Mouse (Mus musculus) forebrain, embryonic 10.5 days (tissue): ENCODE data around the gene Icos. TPM values are rescaled to one million over a fixed set of nuclear protein-coding genes. Genes with fewer than 3 reads are reported as not detected.

ENCODE experiments used
- DNase-seq: peaks from one replicate; pipeline ENCODE4 v3.0.0-alpha.2; 2017; ENCODE audit warnings: low spot score; ENCODE audit errors: extremely low spot score
- H3K27ac ChIP-seq: fragments of 300-500 bp; sonication (generic); 2 replicates; pipeline ENCODE4 v1.5.1; 2016; ENCODE audit warnings: mild to moderate bottlenecking
- H3K27me3 ChIP-seq: fragments of 300-500 bp; sonication (generic); 2 replicates; pipeline ENCODE4 v1.6.1; 2016; ENCODE audit warnings: mild to moderate bottlenecking; ENCODE audit not compliant: poor library complexity, severe bottlenecking
- H3K36me3 ChIP-seq: fragments of 300-500 bp; sonication (generic); replicated peaks from 2 replicates; pipeline ENCODE4 v1.6.1; 2016; ENCODE audit warnings: mild to moderate bottlenecking, moderate library complexity
- H3K4me1 ChIP-seq: fragments of 300-500 bp; sonication (generic); 2 replicates; pipeline ENCODE4 v1.6.1; 2016
- H3K4me3 ChIP-seq: fragments of 300-500 bp; sonication (generic); 2 replicates; pipeline ENCODE4 v1.5.1; 2016; ENCODE audit warnings: mild to moderate bottlenecking, moderate library complexity
- H3K9me3 ChIP-seq: fragments of 300-500 bp; sonication (generic); 2 replicates; pipeline ENCODE4 v1.6.1; 2016; ENCODE audit warnings: mild to moderate bottlenecking, moderate library complexity
- WGBS: fragments of 180-500 bp; shearing (Covaris S2); methylation state at CpG from one replicate; pipeline ENCODE4 v1.1.7; 2016; 5-methylcytosine and 5-hydroxymethylcytosine counted together
- polyA plus RNA-seq: library from polyadenylated mRNA; unstranded; fragments of >200 nt; fragmentation: Nextera tagmentation; extraction: Ambion mirVana; gene quantifications from 2 replicates; pipeline ENCODE4 v1.2.1, GENCODE M21; 2016

Icos gene
- polyA plus RNA-seq, 1 experiment from 2014 or later: 0.11 TPM

DNA sequence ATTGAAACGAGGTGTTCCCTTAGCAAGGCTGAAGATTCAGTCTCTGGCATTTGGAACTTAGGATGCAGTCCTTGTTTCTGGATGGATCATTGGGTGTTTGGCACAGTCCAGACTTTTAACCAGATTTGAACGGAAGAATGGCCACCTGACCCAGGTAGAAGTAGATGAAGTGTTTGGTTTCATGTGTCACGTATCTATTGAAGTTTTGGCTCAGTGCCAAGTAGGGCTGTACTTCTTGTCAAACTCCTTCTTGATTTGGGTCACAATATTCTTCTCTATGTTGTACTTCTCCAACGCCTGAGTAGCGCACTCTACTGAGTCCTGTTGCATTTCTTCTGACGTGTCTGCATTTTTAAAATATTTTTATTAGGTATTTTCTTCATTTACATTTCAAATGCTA is 29.6 kb upstream of the Icos start:
- no peak for DNase-seq
- Histone ChIP-seq H3K27ac (no peak overlapping the region), H3K9me3 (no peaks in the 10 kb centered on the region), H3K27me3 (no peaks in the 10 kb centered on the region), H3K36me3 (no peaks in the 10 kb centered on the region), H3K4me3 (no peak overlapping the region), H3K4me1 (peaks cover 7% of the 10 kb centered on the region; the same call in 1 of the 2 replicates)
- WGBS: 91% methylated on average over 6 of the region's 6 CpGs

- Histone ChIP-seq H3K27ac (no peak overlapping the region), H3K36me3 (no peaks in the 10 kb centered on the region), H3K4me1 (no peaks in the 10 kb centered on the region), H3K9me3 (no peaks in the 10 kb centered on the region), H3K27me3 (no peaks in the 10 kb centered on the region), H3K4me3 (no peak overlapping the region)
- DNase-seq: no peak
- WGBS: 86% methylated on average over 7 of the region's 7 CpGs
These were observed 24.8 kb upstream of the Icos start for GRCm38 (mm10) chr1:60952958-60953357.

DNA sequence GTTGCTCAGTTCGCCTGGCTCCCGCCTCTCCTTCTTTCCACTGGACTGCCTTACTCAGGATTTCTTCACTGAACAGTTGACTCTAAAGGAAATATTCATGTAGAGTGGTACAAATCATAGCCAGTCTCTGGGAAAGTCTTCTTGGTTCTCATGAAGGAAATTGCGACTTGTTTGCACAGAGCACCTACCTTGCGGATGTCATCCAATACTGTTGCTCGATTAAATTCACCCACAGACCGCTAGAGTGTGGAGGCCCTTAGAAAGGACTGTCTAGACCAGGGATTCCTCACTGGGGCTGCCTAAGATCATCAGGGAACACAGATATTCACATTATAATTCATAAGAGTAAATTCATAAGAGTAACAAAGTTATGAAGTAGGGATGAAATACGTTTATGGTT is 24.0 kb upstream of the Icos start:
- 94% methylated on average over 7 of the region's 7 CpGs for WGBS
- H3K4me3 ChIP-seq: no peak overlapping the region

GRCm38 (mm10) chr1:60954759-60955158 is 23.0 kb upstream of the Icos start:
- no peaks in the 10 kb centered on the region for H3K9me3 ChIP-seq
- H3K27ac ChIP-seq: no peak overlapping the region
- no peak overlapping the region for H3K4me3 ChIP-seq
- H3K4me1 ChIP-seq: no peaks in the 10 kb centered on the region
- H3K27me3 ChIP-seq: no peaks in the 10 kb centered on the region
- H3K36me3 ChIP-seq: no peaks in the 10 kb centered on the region
- 66% methylated on average over 2 of the region's 2 CpGs for WGBS
- DNase-seq: no peak

More for the DNA sequence above, 24.0 kb upstream of the Icos start:
- Histone ChIP-seq H3K4me1 (no peaks in the 10 kb centered on the region), H3K27me3 (no peaks in the 10 kb centered on the region), H3K36me3 (no peaks in the 10 kb centered on the region), H3K27ac (no peak overlapping the region), H3K9me3 (no peaks in the 10 kb centered on the region)
- no peak for DNase-seq

- no peak overlapping the region for H3K4me3 ChIP-seq
- no peaks in the 10 kb centered on the region for H3K27me3 ChIP-seq
- WGBS: 97% methylated on average over 3 of the region's 3 CpGs
- DNase-seq: no peak
- no peaks in the 10 kb centered on the region for H3K9me3 ChIP-seq
- H3K36me3 ChIP-seq: no peaks in the 10 kb centered on the region
- H3K27ac ChIP-seq: no peak overlapping the region
- H3K4me1 ChIP-seq: no peaks in the 10 kb centered on the region
These were observed 22.5 kb upstream of the Icos start for GRCm38 (mm10) chr1:60955186-60955585.

DNA sequence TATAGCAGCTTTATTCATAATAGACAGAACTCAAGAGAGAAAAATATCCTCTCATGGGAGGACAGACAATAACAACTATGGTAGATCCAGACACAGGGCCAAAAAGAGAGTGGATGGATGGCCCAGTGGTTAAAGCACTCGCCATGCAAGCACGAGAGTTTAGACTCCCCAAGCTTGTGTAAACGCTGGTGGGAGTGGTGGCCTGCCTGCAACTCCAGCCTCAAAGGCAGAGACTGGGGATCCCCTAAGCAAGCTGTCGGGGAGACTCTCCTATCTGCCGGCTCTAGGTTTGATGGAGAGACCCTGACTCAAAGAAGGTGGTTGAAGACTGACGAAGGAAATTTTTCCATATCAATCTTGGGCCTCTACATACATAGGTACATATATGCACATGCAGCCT is 21.5 kb upstream of the Icos start:
- Histone ChIP-seq H3K4me1 (no peaks in the 10 kb centered on the region), H3K27ac (no peak overlapping the region), H3K36me3 (no peaks in the 10 kb centered on the region), H3K9me3 (no peaks in the 10 kb centered on the region), H3K4me3 (no peak overlapping the region), H3K27me3 (no peaks in the 10 kb centered on the region)
- no peak for DNase-seq
- WGBS: 92% methylated on average over 6 of the region's 6 CpGs

DNA sequence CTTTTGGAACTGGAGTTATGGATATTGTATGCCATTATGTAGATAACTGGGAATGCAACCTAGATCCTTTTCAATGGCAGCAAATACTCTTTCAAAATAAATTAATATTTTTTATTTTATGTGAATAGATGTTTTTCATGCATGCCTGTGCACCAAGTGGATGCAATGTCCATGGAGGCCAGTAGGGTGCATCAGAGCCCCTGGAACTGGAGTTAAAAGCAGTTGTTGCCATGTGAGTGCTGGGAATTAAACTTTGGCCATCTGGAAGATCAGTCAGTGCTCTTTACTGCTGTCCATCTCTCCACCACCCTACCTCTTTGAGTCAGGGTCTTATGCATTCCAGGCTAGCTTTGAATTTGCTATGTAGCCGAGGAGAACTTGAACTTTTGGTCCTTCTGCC is 19.4 kb upstream of the Icos start:
- DNase-seq: no peak
- WGBS: 85% methylated on average over 1 of the region's 1 CpGs
- no peaks in the 10 kb centered on the region for H3K4me1 ChIP-seq
- no peaks in the 10 kb centered on the region for H3K9me3 ChIP-seq
- H3K36me3 ChIP-seq: no peaks in the 10 kb centered on the region
- no peaks in the 10 kb centered on the region for H3K27me3 ChIP-seq
- no peak overlapping the region for H3K4me3 ChIP-seq
- H3K27ac ChIP-seq: no peak overlapping the region

DNA sequence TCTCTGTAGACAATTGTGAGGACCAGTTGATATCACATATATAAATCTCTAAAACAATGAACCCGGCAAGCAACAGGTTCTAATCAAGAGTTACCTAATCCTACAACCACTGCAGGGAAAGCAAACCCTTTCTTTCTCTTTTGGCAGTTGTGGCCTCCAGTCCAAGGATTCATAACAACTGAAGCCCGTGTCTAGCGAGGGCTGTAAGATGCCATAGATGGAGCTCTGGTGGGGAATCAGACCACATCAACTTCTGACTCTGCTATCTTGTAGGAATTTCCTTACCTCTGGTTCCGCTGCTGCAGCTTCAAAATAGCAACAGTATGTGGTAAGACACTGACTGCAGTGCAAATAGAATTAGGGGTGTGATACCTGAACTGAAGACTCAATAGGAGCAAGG is 18.5 kb upstream of the Icos start:
- DNase-seq: no peak
- Histone ChIP-seq H3K9me3 (no peaks in the 10 kb centered on the region), H3K4me3 (no peak overlapping the region), H3K27ac (no peak overlapping the region), H3K4me1 (no peaks in the 10 kb centered on the region), H3K36me3 (no peaks in the 10 kb centered on the region), H3K27me3 (no peaks in the 10 kb centered on the region)
- WGBS: 91% methylated on average over 4 of the region's 4 CpGs

GRCm38 (mm10) chr1:60960451-60960850 is 17.3 kb upstream of the Icos start:
- H3K4me3 ChIP-seq: no peak overlapping the region
- no peaks in the 10 kb centered on the region for H3K27me3 ChIP-seq
- H3K36me3 ChIP-seq: no peaks in the 10 kb centered on the region
- no peaks in the 10 kb centered on the region for H3K9me3 ChIP-seq
- DNase-seq: no peak
- 86% methylated on average over 11 of the region's 11 CpGs for WGBS
- no peaks in the 10 kb centered on the region for H3K4me1 ChIP-seq
- H3K27ac ChIP-seq: no peak overlapping the region

DNA sequence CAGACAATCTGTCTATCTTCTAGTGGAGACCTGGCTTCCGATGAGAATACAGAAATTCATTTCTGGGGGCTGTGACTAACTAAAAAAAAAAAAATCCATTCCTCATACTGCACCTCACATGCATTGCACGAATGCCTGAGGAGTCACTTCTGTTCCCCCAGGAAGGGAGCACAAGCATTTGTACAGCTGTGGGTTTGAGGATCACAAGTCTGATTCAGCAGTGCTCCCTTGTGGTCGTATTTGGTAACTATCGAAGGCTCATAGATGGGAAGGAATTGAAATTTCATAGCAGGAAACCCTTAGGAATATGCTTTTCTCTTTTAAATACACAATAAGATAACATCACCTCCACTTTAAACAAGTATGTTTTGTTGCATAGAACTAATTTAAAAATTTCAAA is 16.6 kb upstream of the Icos start:
- peak; percentile 20 for DNase-seq
- H3K36me3 ChIP-seq: no peaks in the 10 kb centered on the region
- H3K4me1 ChIP-seq: no peaks in the 10 kb centered on the region
- no peak overlapping the region for H3K27ac ChIP-seq
- H3K4me3 ChIP-seq: no peak overlapping the region
- WGBS: 40% methylated on average over 4 of the region's 4 CpGs
- no peaks in the 10 kb centered on the region for H3K27me3 ChIP-seq
- no peaks in the 10 kb centered on the region for H3K9me3 ChIP-seq

GRCm38 (mm10) chr1:60962095-60962494 is 15.6 kb upstream of the Icos start:
- Histone ChIP-seq H3K4me1 (no peaks in the 10 kb centered on the region), H3K4me3 (no peak overlapping the region), H3K9me3 (no peaks in the 10 kb centered on the region), H3K36me3 (no peaks in the 10 kb centered on the region), H3K27ac (no peak overlapping the region), H3K27me3 (no peaks in the 10 kb centered on the region)
- WGBS: 89% methylated on average over 4 of the region's 4 CpGs
- DNase-seq: no peak

GRCm38 (mm10) chr1:60967521-60967920 is 10.2 kb upstream of the Icos start:
- Histone ChIP-seq H3K4me1 (no peaks in the 10 kb centered on the region), H3K9me3 (no peaks in the 10 kb centered on the region), H3K27ac (no peak overlapping the region), H3K36me3 (no peaks in the 10 kb centered on the region), H3K4me3 (no peak overlapping the region), H3K27me3 (no peaks in the 10 kb centered on the region)
- WGBS: 41% methylated on average over 2 of the region's 2 CpGs
- no peak for DNase-seq

- DNase-seq: no peak
- Histone ChIP-seq H3K4me3 (no peak overlapping the region), H3K9me3 (no peaks in the 10 kb centered on the region), H3K27me3 (no peaks in the 10 kb centered on the region), H3K36me3 (no peaks in the 10 kb centered on the region), H3K4me1 (peaks cover 9% of the 10 kb centered on the region), H3K27ac (no peak overlapping the region)
- 76% methylated on average over 1 of the region's 1 CpGs for WGBS
These were observed 6.9 kb upstream of the Icos start for GRCm38 (mm10) chr1:60970846-60971245.

GRCm38 (mm10) chr1:60974221-60974620 is 3.5 kb upstream of the Icos start:
- H3K36me3 ChIP-seq: no peaks in the 10 kb centered on the region
- no peak overlapping the region for H3K27ac ChIP-seq
- H3K4me1 ChIP-seq: peaks cover 14% of the 10 kb centered on the region
- 83% methylated on average over 3 of the region's 3 CpGs for WGBS
- no peak overlapping the region for H3K4me3 ChIP-seq
- DNase-seq: no peak
- no peaks in the 10 kb centered on the region for H3K9me3 ChIP-seq
- no peaks in the 10 kb centered on the region for H3K27me3 ChIP-seq
